Mouse (Mus musculus) brain, embryonic 14.5 days (tissue): ENCODE measurements at regions not wholly inside any gene's neighbourhood (a gene's known extent, or its start where the extent isn't known, plus 50 kb on each side); places are given as distances from the start of the nearest gene placed in this dataset.

ENCODE experiments used
- CTCF ChIP-seq: fragments of 200-500 bp; IDR thresholded peaks from 2 replicates; pipeline ENCODE4 v1.5.1; 2012; ENCODE audit warnings: inconsistent platforms, mild to moderate bottlenecking, moderate library complexity, borderline replicate concordance; ENCODE audit not compliant: insufficient read depth, insufficient read length; ENCODE audit errors: extremely low read depth
- POLR2A ChIP-seq: fragments of 200-500 bp; IDR thresholded peaks from 2 replicates; pipeline ENCODE4 v1.6.1; 2012; ENCODE audit warnings: mild to moderate bottlenecking, inconsistent platforms, borderline replicate concordance; ENCODE audit not compliant: poor library complexity, insufficient read depth, insufficient read length, severe bottlenecking; ENCODE audit errors: extremely low read depth

- TF ChIP-seq CTCF (no peak), POLR2A (no peak)
Observed at GRCm38 (mm10) chr2:45258897-45259296, 141.7 kb upstream of the Zeb2 start.
